Mouse (Mus musculus) brown adipose tissue, adult 24 weeks (tissue): ENCODE measurements around the gene 4930535I16Rik. TPM values are rescaled to one million over a fixed set of nuclear protein-coding genes. Genes with fewer than 3 reads are reported as not detected.

Experiments
- polyA plus RNA-seq: library from polyadenylated mRNA; stranded (reverse); fragments of >200 nt; gene quantifications from 2 replicates; pipeline ENCODE4 v1.2.4, GENCODE M21; 2012; ENCODE audit not compliant: missing spikeins, insufficient read depth, insufficient read length

Gene 4930535I16Rik
- polyA plus RNA-seq, 1 experiment = not detected

Other genes with a start within 250 kb of the 4930535I16Rik start
- gene Macf1, start 233.7 kb downstream of the 4930535I16Rik start, polyA plus RNA-seq = 74.3 and 90.1 TPM in 2 replicates
- gene Ndufs5, start 199.8 kb downstream of the 4930535I16Rik start, polyA plus RNA-seq = 1,258 and 1,341 TPM in 2 replicates
- 41.9 and 46.0 TPM in 2 replicates for gene Akirin1, start 167.7 kb downstream of the 4930535I16Rik start, polyA plus RNA-seq
- gene Rhbdl2, start 130.1 kb downstream of the 4930535I16Rik start, polyA plus RNA-seq = not detected in 2 replicates
- gene 4933427I04Rik, start 58.3 kb downstream of the 4930535I16Rik start, polyA plus RNA-seq = not detected in 2 replicates
- 70.1 and 80.7 TPM in 2 replicates for gene Mycbp, start 13.2 kb downstream of the 4930535I16Rik start, polyA plus RNA-seq
- gene Rragc, start 576 bp downstream of the 4930535I16Rik start, polyA plus RNA-seq = 91.0 and 96.9 TPM in 2 replicates